19 mouse cellular contexts compared by ENCODE assay signal in genomic region chr7:98719761-98720160, GRCm38 (mm10).
"Had no signal": no experiment of that assay in that cellular context is flagged by ENCODE, and none has a peak within 500 bp of the region (broad histone marks: within the 10 kb centered on the region; RNA-seq: fewer than 3 reads in every experiment).

No protein-coding gene starts in this region.

- H3K4me1 ChIP-seq: midbrain, embryonic 12.5 days had no signal

- DNase-seq: lung, adult 18-20 months; lung, embryonic 14.5 days; lung, postnatal 10 days; lung, postnatal 4 days; midbrain, embryonic 14.5 days; retina, postnatal 1 day; right cerebral cortex, adult 18-20 months; right cerebral cortex, postnatal 25 days; right cerebral cortex, postnatal 4 days; spleen, adult 18-20 months; thymus, adult 18-20 months; thymus, postnatal 14 days; thymus, postnatal 36 days had no signal

- H3K27me3 ChIP-seq: midbrain, embryonic 12.5 days; neural tube, embryonic 13.5 days; neural tube, embryonic 15.5 days had no signal

- ATAC-seq: midbrain, embryonic 16.5 days had no signal

- H3K9ac ChIP-seq: lung, embryonic 14.5 days; midbrain, embryonic 12.5 days; neural tube, embryonic 13.5 days; neural tube, embryonic 15.5 days had no signal

- H3K4me3 ChIP-seq: midbrain, embryonic 10.5 days; midbrain, embryonic 12.5 days; myocyte; neural tube, embryonic 13.5 days; neural tube, embryonic 15.5 days had no signal

- H3K4me2 ChIP-seq: lung, embryonic 14.5 days; midbrain, embryonic 12.5 days; neural tube, embryonic 13.5 days; neural tube, embryonic 15.5 days had no signal

- H3K27ac ChIP-seq: midbrain, embryonic 10.5 days; midbrain, embryonic 12.5 days; neural tube, embryonic 13.5 days; neural tube, embryonic 15.5 days had no signal

- H3K9me3 ChIP-seq: midbrain, embryonic 10.5 days; midbrain, embryonic 12.5 days; neural tube, embryonic 13.5 days; neural tube, embryonic 15.5 days had no signal
